Mouse (Mus musculus) adrenal gland, adult 8-10 months (tissue): ENCODE results near the gene Igbp1. TPM values are rescaled to one million over a fixed set of nuclear protein-coding genes. Genes with fewer than 3 reads are reported as not detected.

ENCODE experiments used
- DNase-seq: peaks from one replicate; pipeline ENCODE4 v3.0.0; 2022
- total RNA-seq, 4 experiments: library from RNA; stranded (reverse); gene quantifications; 2 replicates each; pipeline ENCODE4 v1.2.4; 2022

The Igbp1 gene
- 10 to 100 TPM; 59.0 to 75.8 (median 66.5) TPM for total RNA-seq

DNA sequence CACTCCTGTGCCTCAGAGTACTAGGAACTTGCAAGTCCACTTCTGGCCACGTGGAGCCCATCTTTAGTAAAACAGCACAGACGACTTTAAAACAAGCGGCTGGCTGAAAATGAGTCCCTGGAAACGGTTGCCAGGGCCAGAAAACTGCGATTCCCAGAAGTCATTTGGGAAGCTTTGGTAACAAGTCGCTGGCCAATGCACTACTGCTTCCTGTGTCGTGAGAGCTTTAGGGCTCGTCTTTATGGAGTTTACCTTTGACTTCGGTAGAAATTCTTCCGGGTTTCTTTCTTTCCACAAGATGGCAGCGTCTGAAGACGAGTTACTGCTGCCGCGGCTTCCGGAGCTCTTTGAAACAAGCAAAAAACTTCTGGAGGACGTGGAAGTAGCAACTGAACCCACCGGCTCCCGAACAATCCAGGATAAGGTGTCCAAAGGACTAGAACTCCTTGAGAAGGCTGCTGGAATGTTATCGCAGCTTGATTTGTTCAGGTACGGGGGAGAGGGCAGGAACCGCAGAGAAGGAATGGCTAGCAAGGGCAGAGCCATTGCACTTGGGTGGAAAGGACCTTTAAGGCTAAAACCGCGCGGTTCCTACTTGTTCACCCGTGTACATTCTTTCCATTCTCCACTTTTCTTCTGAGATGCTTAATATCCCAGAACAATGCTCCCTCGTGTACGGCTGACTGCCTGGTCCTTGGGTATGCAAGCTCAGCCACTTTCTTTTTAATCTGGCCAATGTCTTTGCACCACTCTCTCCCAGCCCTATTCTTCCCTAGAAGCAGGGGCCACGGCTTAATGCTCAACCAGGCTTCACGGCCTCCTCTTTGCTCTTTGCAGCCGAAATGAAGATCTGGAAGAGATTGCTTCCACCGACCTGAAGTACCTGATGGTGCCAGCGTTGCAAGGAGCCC, at the start of gene Igbp1:
Gene Igbp1 (plus strand): TSS at position 224 of the 911 bp plus-strand sequence.
- DNase-seq, result peak; percentile 88

GRCm38 (mm10) chrX:100468047-100468446, 26.0 kb upstream of the Igbp1 start:
- DNase-seq, result no peak

DNA sequence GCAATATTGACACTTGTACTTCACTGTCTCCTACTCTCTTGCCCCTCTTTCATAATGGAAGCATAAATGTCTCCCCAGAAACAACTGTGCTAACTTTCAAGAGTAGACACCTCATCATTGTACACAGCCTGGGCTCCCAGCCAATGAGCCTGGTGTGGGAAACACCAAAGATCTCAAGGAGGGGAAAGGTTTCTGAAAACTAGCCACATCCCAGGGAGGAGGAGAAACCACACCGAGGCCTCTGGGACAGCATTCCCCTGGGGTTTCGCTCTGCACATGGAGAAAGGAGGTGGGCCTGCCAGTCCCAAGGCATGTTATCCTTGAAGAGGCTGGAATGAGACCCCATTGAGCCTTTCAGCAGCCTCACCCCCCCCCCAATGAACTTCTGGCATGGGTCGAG, 24.0 kb upstream of the Igbp1 start:
- DNase-seq, result no peak

DNA sequence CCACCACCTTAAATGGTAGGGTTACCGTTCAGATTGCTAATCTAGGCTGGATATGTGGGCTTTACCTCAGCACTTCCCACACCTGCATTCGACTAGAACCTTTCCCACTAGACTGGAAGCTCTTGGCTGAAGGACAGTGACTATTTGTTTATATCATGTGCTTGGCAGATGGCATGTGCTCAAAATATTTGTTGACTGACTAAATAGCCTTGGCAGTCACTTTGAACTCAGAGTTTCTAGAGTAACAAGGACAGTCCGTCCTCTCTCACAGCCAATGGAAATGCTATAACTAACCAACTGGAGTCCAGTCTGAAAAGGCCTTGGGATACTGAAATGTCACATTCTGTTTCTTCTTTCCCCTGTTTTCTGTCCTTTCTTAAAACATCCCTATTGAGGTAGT, 22.6 kb upstream of the Igbp1 start:
- DNase-seq, result peak; percentile 47

DNA sequence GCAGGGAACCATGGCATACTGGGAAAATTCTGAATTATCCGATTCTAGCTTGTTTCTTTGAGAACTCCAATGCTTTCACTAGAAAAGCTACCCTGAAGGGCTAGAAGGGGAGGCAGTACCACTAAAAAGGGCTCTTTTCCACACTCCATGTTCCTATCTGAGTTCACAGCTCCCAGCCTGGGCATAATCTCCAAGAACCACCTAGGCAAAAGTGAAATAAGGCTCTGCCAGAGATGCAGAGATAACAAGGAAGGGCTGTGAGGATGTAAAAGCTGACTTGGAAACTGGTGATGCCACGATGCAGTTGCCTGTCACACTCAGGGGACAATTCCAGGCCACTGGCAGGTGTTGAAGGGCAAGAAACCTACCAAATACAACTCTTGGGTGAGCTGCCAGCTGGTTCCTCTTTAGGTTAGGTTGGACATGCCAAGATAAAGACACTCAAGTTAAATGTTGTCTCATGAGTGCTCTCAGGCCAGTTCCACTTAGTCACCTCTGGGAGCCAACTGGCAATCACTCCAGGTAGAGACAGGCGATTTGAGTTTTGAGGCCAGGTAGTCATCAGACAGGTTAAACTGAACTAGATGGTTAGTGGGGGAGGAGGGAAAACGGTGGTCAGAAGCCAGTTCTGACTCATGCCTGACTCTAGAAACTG, 18.4 kb upstream of the Igbp1 start:
- no peak for DNase-seq

GRCm38 (mm10) chrX:100480317-100480716, 13.8 kb upstream of the Igbp1 start:
- DNase-seq, result peak; percentile 49

GRCm38 (mm10) chrX:100493500-100494067, 507 bp upstream of the Igbp1 start:
- DNase-seq, result no peak

- DNase-seq, result no peak
Measured at GRCm38 (mm10) chrX:100504175-100504851, 10.2 kb downstream of the Igbp1 start.

DNA sequence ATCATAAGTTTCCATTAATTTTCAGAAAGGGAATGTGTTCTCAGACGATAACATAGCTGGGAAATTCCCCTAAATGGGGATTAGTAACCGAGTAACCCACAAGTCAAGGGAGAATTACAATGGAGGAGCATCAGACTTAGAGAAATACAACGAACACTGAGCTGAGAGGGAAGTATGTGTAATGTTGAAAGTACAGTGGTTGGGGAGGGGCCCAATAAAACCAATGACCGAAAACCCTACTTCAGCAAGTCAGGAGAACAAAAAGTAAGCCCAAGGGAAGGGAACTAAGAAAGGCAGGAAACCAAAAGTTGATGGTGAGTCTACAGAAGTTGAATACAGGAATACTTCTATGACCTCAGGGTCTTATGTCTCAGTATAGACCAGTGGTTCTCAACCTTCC, 14.1 kb downstream of the Igbp1 start:
- DNase-seq, result no peak

DNA sequence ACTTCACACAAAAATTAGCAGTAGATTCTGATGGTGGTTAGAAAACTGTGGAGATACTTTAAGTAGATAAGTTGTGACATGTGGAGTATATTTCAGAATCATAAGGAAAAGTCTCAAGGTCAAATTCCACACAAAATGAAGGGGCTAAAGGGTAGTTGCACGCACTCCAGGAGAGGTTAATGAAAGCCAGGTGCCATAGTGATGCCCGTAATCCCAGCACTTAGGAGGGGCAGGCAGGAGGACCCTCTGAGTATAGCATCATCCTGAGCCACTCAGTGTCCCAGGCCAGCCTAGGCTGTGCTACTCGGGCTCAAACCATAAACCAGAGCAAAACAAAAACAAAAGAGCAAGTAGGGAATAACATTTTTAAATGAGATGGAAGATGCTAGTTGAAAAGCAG, 15.8 kb downstream of the Igbp1 start:
- no peak for DNase-seq

DNA sequence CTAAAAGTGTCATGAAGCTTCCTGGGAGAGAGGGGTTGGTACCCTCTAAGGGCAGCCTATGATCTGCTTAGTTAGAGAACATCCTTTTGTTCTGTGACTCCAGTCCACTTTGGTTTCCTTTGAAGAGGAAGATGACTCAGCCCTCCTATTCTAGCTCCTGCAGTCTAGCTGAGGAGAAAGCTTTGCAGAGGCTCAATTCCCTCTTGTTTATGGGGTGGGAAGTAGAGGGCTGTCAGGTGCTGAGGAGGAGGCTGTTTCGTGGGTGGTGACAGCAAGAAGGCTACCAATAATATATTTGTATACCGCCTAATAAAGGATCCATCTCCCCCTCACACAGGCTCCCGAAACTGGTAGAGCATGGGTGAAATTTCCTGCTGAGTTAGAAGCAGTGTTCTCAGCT, 22.6 kb downstream of the Igbp1 start:
- DNase-seq, result no peak

- no peak for DNase-seq
Measured at GRCm38 (mm10) chrX:100517626-100518025, 23.5 kb downstream of the Igbp1 start.

DNA sequence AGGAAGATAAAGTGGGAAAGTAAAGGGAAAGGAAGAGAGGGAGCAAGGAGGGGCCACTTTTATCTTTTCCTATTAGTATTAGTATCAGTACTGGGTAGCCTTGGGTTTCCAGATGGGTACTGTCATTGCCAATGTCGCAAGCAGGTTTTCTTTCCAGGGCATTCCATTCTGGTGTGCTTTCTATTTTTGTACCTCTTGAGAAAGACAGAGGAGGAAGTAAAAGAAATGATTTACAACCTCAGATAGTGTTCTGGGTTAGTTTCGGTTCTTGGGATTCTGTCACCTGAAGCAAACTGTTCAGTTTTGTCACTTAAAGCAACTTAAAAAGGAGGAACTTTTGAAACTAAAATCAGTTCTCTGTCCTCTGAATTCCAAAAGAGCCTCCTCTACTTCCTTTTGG, 24.4 kb downstream of the Igbp1 start:
- DNase-seq, result peak; percentile 10

GRCm38 (mm10) chrX:100524471-100524870, 30.4 kb downstream of the Igbp1 start, which contains the start of gene Dgat2l6:
Gene Dgat2l6, plus strand, starts transcription at chrX:100524838.
- no peak for DNase-seq

- no peak for DNase-seq
Measured at GRCm38 (mm10) chrX:100556026-100556425, 61.9 kb downstream of the Igbp1 start.

GRCm38 (mm10) chrX:100565696-100566095, 71.6 kb downstream of the Igbp1 start:
- no peak for DNase-seq

Other genes with a start within 250 kb of the Igbp1 start
- not detected for gene Otud6a, start 65.3 kb upstream of the Igbp1 start, total RNA-seq
- 1 to 10 TPM in 1 of 4 experiments, under 1 TPM in 3; 0.58 to 1.6 (median 0.64) TPM for gene Awat2, start 51.6 kb upstream of the Igbp1 start, total RNA-seq
- gene Dgat2l6, start 30.5 kb downstream of the Igbp1 start, total RNA-seq, result not detected
- not detected for gene Awat1, start 78.0 kb downstream of the Igbp1 start, total RNA-seq
- under 1 TPM in 2 of 4 experiments, not detected in 2; 0.05 to 0.07 TPM for gene P2ry4, start 100.6 kb downstream of the Igbp1 start, total RNA-seq
- not detected for gene Arr3, start 111.2 kb downstream of the Igbp1 start, total RNA-seq
- gene Kif4, start 131.4 kb downstream of the Igbp1 start, total RNA-seq, result 1 to 10 TPM in 1 of 4 experiments, under 1 TPM in 3; 0.55 to 1.0 (median 0.87) TPM
- 10 to 100 TPM; 45.6 to 56.9 (median 47.4) TPM for gene Pdzd11, start 132.3 kb downstream of the Igbp1 start, total RNA-seq
- under 1 TPM in 2 of 4 experiments, not detected in 2; 0.15 to 0.24 TPM for gene Gdpd2, start 235.6 kb downstream of the Igbp1 start, total RNA-seq